Mouse (Mus musculus) thymus, adult 2 months (tissue): Measurements from ENCODE around the gene Fam107b. TPM values are rescaled to one million over a fixed set of nuclear protein-coding genes. Genes with fewer than 3 reads are reported as not detected.

ENCODE experiments used
- DNase-seq: peaks from one replicate; pipeline ENCODE4 v3.0.0; 2021
- H3K27ac ChIP-seq: fragments of 200-500 bp; 2 replicates; pipeline ENCODE4 v1.5.1; 2012; ENCODE audit warnings: low read length, control low read depth; ENCODE audit not compliant: control insufficient read depth, insufficient read depth
- H3K27me3 ChIP-seq: fragments of 200-500 bp; 2 replicates; pipeline ENCODE4 v1.6.1; 2012; ENCODE audit warnings: mild to moderate bottlenecking, low read length, moderate library complexity, mixed read lengths; ENCODE audit not compliant: control insufficient read depth, insufficient read depth
- H3K36me3 ChIP-seq: fragments of 200-500 bp; 2 replicates; pipeline ENCODE4 v1.6.1; 2012; ENCODE audit warnings: mild to moderate bottlenecking, low read length, moderate library complexity; ENCODE audit not compliant: control insufficient read depth, insufficient read depth
- H3K4me1 ChIP-seq: fragments of 200-500 bp; replicated peaks from 2 replicates; pipeline ENCODE4 v1.6.1; 2012; ENCODE audit warnings: low read length; ENCODE audit not compliant: control insufficient read depth, insufficient read depth
- H3K4me3 ChIP-seq: fragments of 200-500 bp; 2 replicates; pipeline ENCODE4 v1.5.1; 2012; ENCODE audit warnings: mild to moderate bottlenecking, low read length, control low read depth, moderate library complexity; ENCODE audit not compliant: control insufficient read depth, insufficient read depth
- CTCF ChIP-seq: fragments of 200-500 bp; IDR thresholded peaks from 2 replicates; pipeline ENCODE4 v1.5.1; 2012; ENCODE audit warnings: mild to moderate bottlenecking, control low read depth, low read length, moderate library complexity, borderline replicate concordance; ENCODE audit not compliant: control insufficient read depth, poor library complexity, insufficient read depth; ENCODE audit errors: extremely low read depth
- POLR2A ChIP-seq: fragments of 200-500 bp; IDR thresholded peaks from 2 replicates; pipeline ENCODE4 v1.6.1; 2012; ENCODE audit warnings: mild to moderate bottlenecking, low read length, control low read depth, moderate library complexity; ENCODE audit not compliant: control insufficient read depth, poor library complexity, insufficient read depth; ENCODE audit errors: extremely low read depth
- WGBS: fragments of 180-500 bp; shearing (Covaris S2); methylation state at CpG from one replicate; pipeline ENCODE4 v1.1.7; 2018; 5-methylcytosine and 5-hydroxymethylcytosine counted together
- polyA plus RNA-seq: library from polyadenylated mRNA; depleted of rRNA; stranded (reverse); fragments of >200 nt; gene quantifications from 2 replicates; pipeline ENCODE4 v1.2.3, GENCODE M21; 2012

Gene Fam107b
- polyA plus RNA-seq, 1 experiment, result 81.3 TPM

DNA sequence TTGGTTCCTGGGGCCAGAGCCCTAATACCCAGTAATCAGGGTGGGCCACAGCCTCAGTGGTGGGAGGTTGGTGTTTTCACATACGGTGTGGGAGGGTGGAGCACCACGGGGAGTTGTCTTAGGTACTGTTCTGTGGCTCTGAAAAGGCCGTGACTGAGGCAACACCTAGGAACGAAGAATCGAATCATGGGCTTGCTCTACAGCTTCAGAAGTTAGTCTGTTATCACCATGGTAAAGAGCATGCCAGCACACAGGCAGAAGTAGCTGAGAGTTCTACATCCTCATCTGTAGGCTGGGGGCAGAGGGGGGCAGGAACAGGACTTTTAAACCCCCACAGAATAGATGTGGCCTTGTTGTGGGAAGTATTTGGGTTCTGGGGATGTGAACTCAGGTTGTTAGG lies 182.6 kb downstream of the Fam107b start:
- 43% methylated on average over 5 of the region's 5 CpGs for WGBS
- TF ChIP-seq CTCF, result no peak
- TF ChIP-seq POLR2A, result no peak
- H3K27ac ChIP-seq, result peak overlapping the region; percentile 5; the same call in 1 of the 2 replicates
- no peak for DNase-seq
- no peaks in the 10 kb centered on the region for H3K27me3 ChIP-seq
- H3K36me3 ChIP-seq, result no peaks in the 10 kb centered on the region
- peaks cover 71% of the 10 kb centered on the region for H3K4me1 ChIP-seq
- no peak overlapping the region for H3K4me3 ChIP-seq

DNA sequence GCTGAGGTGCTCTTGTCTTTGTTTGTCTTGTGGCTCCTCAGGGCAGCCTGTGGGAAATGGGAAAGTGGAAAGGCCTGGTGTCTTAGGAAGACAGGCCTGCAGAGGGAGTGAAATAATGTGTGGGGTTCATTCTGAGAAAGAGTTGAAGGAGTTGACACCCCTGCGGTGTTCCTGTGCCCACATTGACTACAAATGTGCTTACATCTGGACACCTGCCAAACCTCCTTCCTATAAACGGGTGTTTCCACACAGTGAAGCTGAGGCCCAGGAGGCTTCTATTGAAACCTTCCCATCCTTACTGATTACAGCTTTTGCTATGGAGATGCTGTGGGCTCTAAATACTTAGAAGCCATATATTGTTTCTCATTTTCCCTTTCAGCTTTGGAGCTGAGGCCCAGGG lies 183.5 kb downstream of the Fam107b start:
- WGBS, result 2% methylated on average over 2 of the region's 2 CpGs
- Histone ChIP-seq H3K4me3 (no peak overlapping the region), H3K4me1 (peaks cover 65% of the 10 kb centered on the region), H3K36me3 (no peaks in the 10 kb centered on the region), H3K27me3 (no peaks in the 10 kb centered on the region), H3K27ac (peak overlapping the region; percentile 61; the same call in 1 of the 2 replicates)
- TF ChIP-seq POLR2A (no peak), CTCF (no peak)
- no peak for DNase-seq

DNA sequence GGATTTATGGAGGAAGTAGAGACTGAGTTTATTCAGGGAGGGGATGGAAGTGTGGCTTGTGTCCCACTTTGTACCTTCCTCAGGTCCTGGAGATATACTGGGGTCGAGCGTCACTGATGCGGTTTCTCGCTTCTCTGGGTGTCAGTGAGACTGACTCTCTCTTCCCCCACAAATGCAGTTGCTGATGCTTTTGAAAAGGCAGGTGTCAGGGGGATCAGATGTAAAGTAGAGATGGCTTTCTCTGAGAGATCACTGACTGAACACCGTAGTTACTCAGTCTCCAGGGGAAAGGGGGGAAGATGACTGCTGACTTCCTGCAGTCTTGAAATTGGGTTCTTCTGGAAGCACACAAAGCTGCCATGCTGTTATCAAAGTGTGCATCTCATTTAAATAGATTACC lies 185.6 kb downstream of the Fam107b start:
- H3K4me1 ChIP-seq, result peaks cover 57% of the 10 kb centered on the region
- H3K4me3 ChIP-seq, result no peak overlapping the region
- TF ChIP-seq POLR2A (no peak), CTCF (no peak)
- 16% methylated on average over 5 of the region's 5 CpGs for WGBS
- H3K36me3 ChIP-seq, result no peaks in the 10 kb centered on the region
- peak overlapping the region; percentile 83 for H3K27ac ChIP-seq
- H3K27me3 ChIP-seq, result no peaks in the 10 kb centered on the region
- no peak for DNase-seq

DNA sequence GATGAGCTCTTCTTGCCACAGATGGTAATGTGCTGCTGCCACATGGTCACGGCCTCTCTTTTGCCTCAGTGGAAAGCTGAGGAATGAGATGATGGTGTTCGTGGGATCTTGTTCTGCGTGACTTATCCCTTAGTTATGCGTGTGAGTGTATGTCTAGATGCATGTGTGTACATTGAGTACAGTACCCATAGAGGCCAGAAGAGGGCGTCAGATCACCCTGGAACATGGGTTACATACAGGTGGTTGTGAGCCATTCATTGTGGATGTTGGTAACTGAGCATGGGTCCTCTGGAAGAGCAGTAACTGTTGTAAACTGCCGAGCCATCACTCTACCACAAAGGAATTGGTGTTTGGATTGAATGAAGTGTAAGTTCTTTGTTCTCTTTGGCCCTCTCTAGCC lies 188.1 kb downstream of the Fam107b start:
- H3K36me3 ChIP-seq, result no peaks in the 10 kb centered on the region
- no peak overlapping the region for H3K4me3 ChIP-seq
- H3K27ac ChIP-seq, result no peak overlapping the region
- peaks cover 60% of the 10 kb centered on the region for H3K4me1 ChIP-seq
- TF ChIP-seq CTCF (no peak), POLR2A (no peak)
- no peaks in the 10 kb centered on the region for H3K27me3 ChIP-seq
- 94% methylated on average over 6 of the region's 6 CpGs for WGBS
- no peak for DNase-seq

DNA sequence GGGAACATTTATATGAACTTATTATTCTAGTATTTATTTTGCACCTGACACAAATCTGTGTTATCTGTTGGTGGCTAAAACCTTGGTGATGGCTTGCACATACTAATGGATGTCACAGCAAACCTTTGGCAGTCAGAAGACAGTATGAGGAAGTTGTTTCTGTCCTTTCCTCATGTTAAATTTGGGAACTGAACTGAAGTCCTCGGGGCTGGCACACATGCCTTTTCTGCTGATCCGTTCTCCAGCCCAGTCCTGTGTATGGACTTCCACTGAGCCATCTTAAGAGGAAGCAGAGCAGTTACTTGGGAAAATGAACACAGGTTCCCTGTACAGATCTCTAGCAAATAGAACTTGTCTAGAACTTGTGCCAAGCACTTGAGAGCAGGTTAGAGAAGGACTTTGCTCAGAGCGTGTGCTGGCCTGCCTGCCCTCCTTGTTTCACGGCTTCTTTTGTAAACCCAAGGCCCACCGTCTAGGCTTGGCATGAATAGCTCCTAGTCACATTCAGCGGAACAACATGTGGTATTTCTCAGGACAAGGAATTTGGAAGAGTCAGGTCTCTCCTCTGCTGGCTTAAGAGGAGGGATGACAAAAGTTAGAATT lies 190.0 kb downstream of the Fam107b start:
- Histone ChIP-seq H3K27ac (no peak overlapping the region), H3K4me1 (peaks cover 44% of the 10 kb centered on the region), H3K36me3 (no peaks in the 10 kb centered on the region), H3K27me3 (no peaks in the 10 kb centered on the region), H3K4me3 (no peak overlapping the region)
- WGBS, result 83% methylated on average over 6 of the region's 6 CpGs
- TF ChIP-seq POLR2A (no peak), CTCF (no peak)
- no peak for DNase-seq

DNA sequence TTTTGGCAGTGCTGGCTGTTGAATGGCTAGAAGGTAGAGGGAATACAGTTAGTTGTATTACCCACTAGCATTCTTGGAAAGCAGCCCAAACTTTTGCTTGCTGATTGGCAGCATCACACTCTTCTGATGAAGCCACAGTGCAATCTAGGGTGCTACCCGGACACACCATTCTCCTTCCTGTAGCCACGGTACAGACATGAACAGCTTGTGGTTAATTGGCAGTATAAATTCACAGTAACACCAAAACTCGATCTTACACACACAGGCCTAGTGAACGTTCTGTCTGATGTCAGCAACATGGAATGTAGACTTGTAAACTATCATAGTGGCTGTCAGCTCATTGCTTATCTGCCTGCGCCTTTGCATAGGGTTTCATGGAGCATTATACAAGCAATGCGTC lies 193.8 kb downstream of the Fam107b start:
- 39% methylated on average over 6 of the region's 6 CpGs for WGBS
- TF ChIP-seq CTCF, result no peak
- TF ChIP-seq POLR2A, result no peak
- H3K4me1 ChIP-seq, result peaks cover 26% of the 10 kb centered on the region
- no peak overlapping the region for H3K4me3 ChIP-seq
- no peaks in the 10 kb centered on the region for H3K27me3 ChIP-seq
- no peak overlapping the region for H3K27ac ChIP-seq
- no peak for DNase-seq
- no peaks in the 10 kb centered on the region for H3K36me3 ChIP-seq
